Mouse (Mus musculus): ENCODE results near the gene Rnf220. TPM values are rescaled to one million over a fixed set of nuclear protein-coding genes. Genes with fewer than 3 reads are reported as not detected.

Rnf220 gene
- total and polyA plus RNA-seq, 2 experiments from 2014 or later = 122 to 192 TPM

- TF ChIP-seq CTCF (IDR thresholded peaks at IDR 0.05) = no peak
- H3K36me3 ChIP-seq (ENCODE audit: insufficient read depth, low read length) = no peaks in the 10 kb centered on the region
- H3K27me3 ChIP-seq (ENCODE audit: insufficient read depth, low read length) = peaks cover 8% of the 10 kb centered on the region
- 91% methylated on average over 9 of the region's 9 CpGs for WGBS
- no peak overlapping the region for H3K4me3 ChIP-seq (ENCODE audit: low read depth, low read length)
- no peak overlapping the region for H3K4me2 ChIP-seq (ENCODE audit: low read depth, low read length, poor library complexity, severe bottlenecking)
- no peak for DNase-seq (ENCODE audit: low spot score)
- H3K9ac ChIP-seq (replicated peaks; ENCODE audit: low read length, poor library complexity, severe bottlenecking) = no peak overlapping the region
- no peak overlapping the region for H3K27ac ChIP-seq (ENCODE audit: low read depth, low read length)
- ATAC-seq (ENCODE audit: low FRiP score) = no peak
- H3K4me1 ChIP-seq (ENCODE audit: insufficient read depth, low read length) = 0 out of 2 replicates have a peak, but pooled peaks cover 4% of the 10 kb centered on the region
- no peaks in the 10 kb centered on the region for H3K9me3 ChIP-seq (ENCODE audit: low read length)
Observed at GRCm38 (mm10) chr4:117318508-117318907, 178.3 kb downstream of the Rnf220 start.

GRCm38 (mm10) chr4:117317701-117318190 lies 179.1 kb downstream of the Rnf220 start:
- DNase-seq (ENCODE audit: low spot score) = no peak
- ATAC-seq (ENCODE audit: low FRiP score) = 0 out of 2 replicates have a peak, but pooled peaks have one; percentile 15
- Histone ChIP-seq H3K36me3 (ENCODE audit: insufficient read depth, low read length) (no peaks in the 10 kb centered on the region), H3K9ac (replicated peaks; ENCODE audit: low read length, poor library complexity, severe bottlenecking) (no peak overlapping the region), H3K27me3 (ENCODE audit: insufficient read depth, low read length) (peaks cover 14% of the 10 kb centered on the region), H3K4me1 (ENCODE audit: insufficient read depth, low read length) (0 out of 2 replicates have a peak, but pooled peaks cover 4% of the 10 kb centered on the region), H3K9me3 (ENCODE audit: low read length) (no peaks in the 10 kb centered on the region), H3K4me3 (ENCODE audit: low read depth, low read length) (no peak overlapping the region), H3K4me2 (ENCODE audit: low read depth, low read length, poor library complexity, severe bottlenecking) (peak overlapping the region; percentile 35), H3K27ac (ENCODE audit: low read depth, low read length) (no peak overlapping the region)
- no peak for TF ChIP-seq CTCF (IDR thresholded peaks at IDR 0.05)
- 30% methylated on average over 18 of the region's 18 CpGs for WGBS

GRCm38 (mm10) chr4:117316800-117317199 lies 180.1 kb downstream of the Rnf220 start:
- no peak overlapping the region for H3K9ac ChIP-seq (replicated peaks; ENCODE audit: low read length, poor library complexity, severe bottlenecking)
- H3K27me3 ChIP-seq (ENCODE audit: insufficient read depth, low read length) = peaks cover 16% of the 10 kb centered on the region
- ATAC-seq (ENCODE audit: low FRiP score) (no peak), DNase-seq (ENCODE audit: low spot score) (no peak)
- H3K9me3 ChIP-seq (ENCODE audit: low read length) = no peaks in the 10 kb centered on the region
- 0 out of 2 replicates have a peak, but pooled peaks cover 4% of the 10 kb centered on the region for H3K4me1 ChIP-seq (ENCODE audit: insufficient read depth, low read length)
- H3K27ac ChIP-seq (ENCODE audit: low read depth, low read length) = no peak overlapping the region
- H3K4me2 ChIP-seq (ENCODE audit: low read depth, low read length, poor library complexity, severe bottlenecking) = no peak overlapping the region
- H3K4me3 ChIP-seq (ENCODE audit: low read depth, low read length) = no peak overlapping the region
- no peak for TF ChIP-seq CTCF (IDR thresholded peaks at IDR 0.05)
- WGBS = 46% methylated on average over 6 of the region's 6 CpGs
- no peaks in the 10 kb centered on the region for H3K36me3 ChIP-seq (ENCODE audit: insufficient read depth, low read length)

GRCm38 (mm10) chr4:117314849-117315500 lies 181.9 kb downstream of the Rnf220 start:
- no peaks in the 10 kb centered on the region for H3K9me3 ChIP-seq (ENCODE audit: low read length)
- no peaks in the 10 kb centered on the region for H3K36me3 ChIP-seq (ENCODE audit: insufficient read depth, low read length)
- no peak overlapping the region for H3K4me2 ChIP-seq (ENCODE audit: low read depth, low read length, poor library complexity, severe bottlenecking)
- no peak for TF ChIP-seq CTCF (IDR thresholded peaks at IDR 0.05)
- no peak overlapping the region for H3K4me3 ChIP-seq (ENCODE audit: low read depth, low read length)
- DNase-seq (ENCODE audit: low spot score) = no peak
- ATAC-seq (ENCODE audit: low FRiP score) = no peak
- no peak overlapping the region for H3K9ac ChIP-seq (replicated peaks; ENCODE audit: low read length, poor library complexity, severe bottlenecking)
- WGBS = 56% methylated on average over 16 of the region's 16 CpGs
- no peak overlapping the region for H3K27ac ChIP-seq (ENCODE audit: low read depth, low read length)
- 0 out of 2 replicates have a peak, but pooled peaks cover 4% of the 10 kb centered on the region for H3K4me1 ChIP-seq (ENCODE audit: insufficient read depth, low read length)
- peaks cover 16% of the 10 kb centered on the region for H3K27me3 ChIP-seq (ENCODE audit: insufficient read depth, low read length)

GRCm38 (mm10) chr4:117313085-117313424 lies 183.8 kb downstream of the Rnf220 start:
- H3K4me1 ChIP-seq (ENCODE audit: insufficient read depth, low read length) = 0 out of 2 replicates have a peak, but pooled peaks cover 4% of the 10 kb centered on the region
- H3K9ac ChIP-seq (replicated peaks; ENCODE audit: low read length, poor library complexity, severe bottlenecking) = no peak overlapping the region
- H3K9me3 ChIP-seq (ENCODE audit: low read length) = no peaks in the 10 kb centered on the region
- peak; percentile 59 for TF ChIP-seq CTCF (IDR thresholded peaks at IDR 0.05)
- H3K27ac ChIP-seq (ENCODE audit: low read depth, low read length) = no peak overlapping the region
- H3K27me3 ChIP-seq (ENCODE audit: insufficient read depth, low read length) = peaks cover 16% of the 10 kb centered on the region
- no peak overlapping the region for H3K4me3 ChIP-seq (ENCODE audit: low read depth, low read length)
- no peak for DNase-seq (ENCODE audit: low spot score)
- H3K36me3 ChIP-seq (ENCODE audit: insufficient read depth, low read length) = no peaks in the 10 kb centered on the region
- no peak for ATAC-seq (ENCODE audit: low FRiP score)
- H3K4me2 ChIP-seq (ENCODE audit: low read depth, low read length, poor library complexity, severe bottlenecking) = no peak overlapping the region
- WGBS = 22% methylated on average over 4 of the region's 4 CpGs

- Histone ChIP-seq H3K27ac (ENCODE audit: low read depth, low read length) (no peak overlapping the region), H3K9ac (replicated peaks; ENCODE audit: low read length, poor library complexity, severe bottlenecking) (no peak overlapping the region), H3K36me3 (ENCODE audit: insufficient read depth, low read length) (no peaks in the 10 kb centered on the region), H3K4me2 (ENCODE audit: low read depth, low read length, poor library complexity, severe bottlenecking) (no peak overlapping the region), H3K9me3 (ENCODE audit: low read length) (no peaks in the 10 kb centered on the region), H3K27me3 (ENCODE audit: insufficient read depth, low read length) (peaks cover 16% of the 10 kb centered on the region), H3K4me3 (ENCODE audit: low read depth, low read length) (no peak overlapping the region), H3K4me1 (ENCODE audit: insufficient read depth, low read length) (0 out of 2 replicates have a peak, but pooled peaks cover 4% of the 10 kb centered on the region)
- WGBS = 9% methylated on average over 25 of the region's 26 CpGs
- ATAC-seq (ENCODE audit: low FRiP score) (no peak), DNase-seq (ENCODE audit: low spot score) (no peak)
- TF ChIP-seq CTCF (IDR thresholded peaks at IDR 0.05) = no peak
Observed at GRCm38 (mm10) chr4:117312416-117313084, 184.3 kb downstream of the Rnf220 start.

Measured in midbrain, postnatal 0 days (tissue).